Mouse (Mus musculus): Measurements from ENCODE around the gene Setd3. TPM values are rescaled to one million over a fixed set of nuclear protein-coding genes. Genes with fewer than 3 reads are reported as not detected.
A peak's percentile ranks its signal among the peaks of the same experiment; 100 is the strongest.

Setd3 gene
- polyA plus RNA-seq, 1 experiment from 2014 or later = 74.3 TPM

DNA sequence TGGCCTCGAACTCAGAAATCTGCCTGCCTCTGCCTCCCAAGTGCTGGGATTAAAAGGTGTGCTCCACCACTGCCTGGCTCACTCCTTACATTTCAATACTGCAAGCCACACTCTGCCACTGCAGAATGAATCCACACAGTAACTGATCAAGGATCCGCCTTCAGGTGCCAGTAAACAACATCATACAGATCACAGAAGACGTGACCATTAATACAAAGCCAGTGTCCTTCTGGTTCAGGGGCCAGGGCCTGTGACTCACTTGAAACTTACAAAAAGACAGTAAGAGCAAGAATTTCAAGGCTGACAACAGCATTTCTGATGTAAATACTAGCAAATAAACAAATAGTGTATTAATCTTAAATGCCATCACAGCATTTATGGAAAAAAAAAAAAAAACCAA is 33.9 kb downstream of the Setd3 start:
- no peaks in the 10 kb centered on the region for H3K27me3 ChIP-seq (replicated peaks; ENCODE audit: control insufficient read depth, insufficient read depth, low read length)
- DNase-seq (ENCODE audit: low spot score) (no peak), ATAC-seq (ENCODE audit: low read depth) (no peak)
- H3K9me3 ChIP-seq (ENCODE audit: control insufficient read depth, low read length) = no peaks in the 10 kb centered on the region
- no peak overlapping the region for H3K4me2 ChIP-seq (ENCODE audit: low read depth, low read length)
- H3K9ac ChIP-seq (ENCODE audit: low read depth, low read length) = no peak overlapping the region
- 92% methylated on average over 3 of the region's 3 CpGs for WGBS
- H3K27ac ChIP-seq (replicated peaks; ENCODE audit: low read depth, low read length) = no peak overlapping the region
- H3K4me1 ChIP-seq (ENCODE audit: control insufficient read depth, insufficient read depth, low read length) = no peaks in the 10 kb centered on the region
- H3K36me3 ChIP-seq (ENCODE audit: control insufficient read depth, insufficient read depth, low read length) = peaks cover 30% of the 10 kb centered on the region
- H3K4me3 ChIP-seq (ENCODE audit: low read depth, low read length) = no peak overlapping the region

- DNase-seq (ENCODE audit: low spot score) = peak; percentile 11
- H3K27ac ChIP-seq (replicated peaks; ENCODE audit: low read depth, low read length) = no peak overlapping the region
- no peaks in the 10 kb centered on the region for H3K27me3 ChIP-seq (replicated peaks; ENCODE audit: control insufficient read depth, insufficient read depth, low read length)
- H3K4me1 ChIP-seq (ENCODE audit: control insufficient read depth, insufficient read depth, low read length) = no peaks in the 10 kb centered on the region
- ATAC-seq (ENCODE audit: low read depth) = no peak
- no peak overlapping the region for H3K4me3 ChIP-seq (ENCODE audit: low read depth, low read length)
- no peaks in the 10 kb centered on the region for H3K9me3 ChIP-seq (ENCODE audit: control insufficient read depth, low read length)
- 82% methylated on average over 5 of the region's 5 CpGs for WGBS
- peaks cover 25% of the 10 kb centered on the region for H3K36me3 ChIP-seq (ENCODE audit: control insufficient read depth, insufficient read depth, low read length)
- no peak overlapping the region for H3K4me2 ChIP-seq (ENCODE audit: low read depth, low read length)
- H3K9ac ChIP-seq (ENCODE audit: low read depth, low read length) = no peak overlapping the region
These were observed 35.3 kb downstream of the Setd3 start for GRCm38 (mm10) chr12:108143624-108144498.

GRCm38 (mm10) chr12:108135610-108136208 is 43.4 kb downstream of the Setd3 start:
- Histone ChIP-seq H3K4me1 (ENCODE audit: control insufficient read depth, insufficient read depth, low read length) (no peaks in the 10 kb centered on the region), H3K4me2 (ENCODE audit: low read depth, low read length) (no peak overlapping the region), H3K27me3 (replicated peaks; ENCODE audit: control insufficient read depth, insufficient read depth, low read length) (no peaks in the 10 kb centered on the region), H3K9ac (ENCODE audit: low read depth, low read length) (no peak overlapping the region), H3K4me3 (ENCODE audit: low read depth, low read length) (no peak overlapping the region), H3K27ac (replicated peaks; ENCODE audit: low read depth, low read length) (no peak overlapping the region), H3K9me3 (ENCODE audit: control insufficient read depth, low read length) (0 out of 2 replicates have a peak, but pooled peaks cover under 1% of the 10 kb centered on the region), H3K36me3 (ENCODE audit: control insufficient read depth, insufficient read depth, low read length) (peaks cover 58% of the 10 kb centered on the region)
- peak; percentile 63; the same call in 1 of the 2 replicates for ATAC-seq (ENCODE audit: low read depth)
- DNase-seq (ENCODE audit: low spot score) = peak; percentile 55
- WGBS = 84% methylated on average over 6 of the region's 6 CpGs

DNA sequence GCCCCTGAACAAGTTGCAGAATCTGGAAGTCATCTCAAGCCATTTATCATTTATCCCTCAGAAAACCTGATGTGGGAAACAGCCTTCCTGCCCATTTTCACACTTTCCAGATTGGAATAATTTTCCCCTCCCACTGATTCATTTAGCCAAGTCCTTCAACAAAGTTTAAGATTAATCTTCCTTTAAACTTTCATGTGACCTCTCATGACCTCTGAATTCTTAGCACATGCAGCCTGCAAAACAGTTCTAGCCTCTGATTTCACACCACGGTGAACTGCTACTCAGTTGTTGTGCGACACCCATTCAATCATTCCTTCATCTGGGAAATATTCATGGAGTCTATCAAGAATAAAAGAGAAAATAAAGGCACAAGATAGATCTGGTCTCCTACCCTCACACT is 45.9 kb downstream of the Setd3 start:
- Histone ChIP-seq H3K9me3 (ENCODE audit: control insufficient read depth, low read length) (peaks cover 8% of the 10 kb centered on the region; the same call in 1 of the 2 replicates), H3K4me1 (ENCODE audit: control insufficient read depth, insufficient read depth, low read length) (no peaks in the 10 kb centered on the region), H3K4me2 (ENCODE audit: low read depth, low read length) (no peak overlapping the region), H3K9ac (ENCODE audit: low read depth, low read length) (no peak overlapping the region), H3K36me3 (ENCODE audit: control insufficient read depth, insufficient read depth, low read length) (peaks cover 71% of the 10 kb centered on the region), H3K27ac (replicated peaks; ENCODE audit: low read depth, low read length) (no peak overlapping the region), H3K4me3 (ENCODE audit: low read depth, low read length) (no peak overlapping the region), H3K27me3 (replicated peaks; ENCODE audit: control insufficient read depth, insufficient read depth, low read length) (no peaks in the 10 kb centered on the region)
- DNase-seq (ENCODE audit: low spot score) (no peak), ATAC-seq (ENCODE audit: low read depth) (no peak)
- WGBS = 70% methylated on average over 2 of the region's 2 CpGs

- no peak overlapping the region for H3K4me2 ChIP-seq (ENCODE audit: low read depth, low read length)
These were observed 46.6 kb downstream of the Setd3 start for GRCm38 (mm10) chr12:108132450-108133070.

DNA sequence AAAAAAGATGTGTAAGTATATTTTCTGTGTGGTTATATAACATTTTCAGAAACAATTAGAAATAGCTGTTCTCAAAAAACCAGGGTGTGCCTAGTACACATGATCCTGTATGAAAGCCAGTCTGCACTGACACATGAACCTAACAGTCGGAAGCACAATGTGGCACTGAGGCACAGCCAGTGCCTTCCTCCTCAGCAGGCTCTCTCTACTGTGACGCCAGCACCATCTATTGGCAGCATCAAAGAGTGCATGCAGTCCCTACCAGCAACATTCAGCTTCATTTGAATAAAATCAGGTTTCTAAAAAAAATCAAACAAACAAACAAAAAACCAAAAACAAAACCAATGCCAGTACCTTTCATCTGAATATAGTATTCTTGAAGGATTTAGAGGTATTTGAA is 57.8 kb downstream of the Setd3 start:
- DNase-seq (ENCODE audit: low spot score) (peak; percentile 81), ATAC-seq (ENCODE audit: low read depth) (peak; percentile 77; the same call in 1 of the 2 replicates)
- Histone ChIP-seq H3K4me2 (ENCODE audit: low read depth, low read length) (no peak overlapping the region), H3K27ac (replicated peaks; ENCODE audit: low read depth, low read length) (no peak overlapping the region), H3K4me1 (ENCODE audit: control insufficient read depth, insufficient read depth, low read length) (no peaks in the 10 kb centered on the region), H3K9ac (ENCODE audit: low read depth, low read length) (no peak overlapping the region), H3K9me3 (ENCODE audit: control insufficient read depth, low read length) (no peaks in the 10 kb centered on the region), H3K36me3 (ENCODE audit: control insufficient read depth, insufficient read depth, low read length) (peaks cover 6% of the 10 kb centered on the region; the same call in 1 of the 2 replicates), H3K27me3 (replicated peaks; ENCODE audit: control insufficient read depth, insufficient read depth, low read length) (no peaks in the 10 kb centered on the region), H3K4me3 (ENCODE audit: low read depth, low read length) (no peak overlapping the region)
- 3% methylated on average over 2 of the region's 2 CpGs for WGBS

More at GRCm38 (mm10) chr12:108132450-108133070, 46.6 kb downstream of the Setd3 start:
- Histone ChIP-seq H3K27me3 (replicated peaks; ENCODE audit: control insufficient read depth, insufficient read depth, low read length) (no peaks in the 10 kb centered on the region), H3K4me1 (ENCODE audit: control insufficient read depth, insufficient read depth, low read length) (no peaks in the 10 kb centered on the region), H3K9me3 (ENCODE audit: control insufficient read depth, low read length) (peaks cover 8% of the 10 kb centered on the region; the same call in 1 of the 2 replicates), H3K9ac (ENCODE audit: low read depth, low read length) (no peak overlapping the region), H3K4me3 (ENCODE audit: low read depth, low read length) (no peak overlapping the region), H3K27ac (replicated peaks; ENCODE audit: low read depth, low read length) (no peak overlapping the region), H3K36me3 (ENCODE audit: control insufficient read depth, insufficient read depth, low read length) (peaks cover 72% of the 10 kb centered on the region)
- ATAC-seq (ENCODE audit: low read depth) (no peak), DNase-seq (ENCODE audit: low spot score) (no peak)
- 79% methylated on average over 8 of the region's 8 CpGs for WGBS

- WGBS = 69% methylated on average over 6 of the region's 6 CpGs
- no peak overlapping the region for H3K9ac ChIP-seq (ENCODE audit: low read depth, low read length)
- H3K4me2 ChIP-seq (ENCODE audit: low read depth, low read length) = no peak overlapping the region
- H3K4me1 ChIP-seq (ENCODE audit: control insufficient read depth, insufficient read depth, low read length) = no peaks in the 10 kb centered on the region
- no peak overlapping the region for H3K4me3 ChIP-seq (ENCODE audit: low read depth, low read length)
- no peaks in the 10 kb centered on the region for H3K9me3 ChIP-seq (ENCODE audit: control insufficient read depth, low read length)
- no peak for ATAC-seq (ENCODE audit: low read depth)
- no peak overlapping the region for H3K27ac ChIP-seq (replicated peaks; ENCODE audit: low read depth, low read length)
- H3K27me3 ChIP-seq (replicated peaks; ENCODE audit: control insufficient read depth, insufficient read depth, low read length) = no peaks in the 10 kb centered on the region
- peaks cover 11% of the 10 kb centered on the region; the same call in 1 of the 2 replicates for H3K36me3 ChIP-seq (ENCODE audit: control insufficient read depth, insufficient read depth, low read length)
- no peak for DNase-seq (ENCODE audit: low spot score)
These were observed 58.7 kb downstream of the Setd3 start for GRCm38 (mm10) chr12:108120434-108120833.

- DNase-seq (ENCODE audit: low spot score) (no peak), ATAC-seq (ENCODE audit: low read depth) (no peak)
- no peak overlapping the region for H3K27ac ChIP-seq (replicated peaks; ENCODE audit: low read depth, low read length)
- peaks cover 13% of the 10 kb centered on the region; the same call in 1 of the 2 replicates for H3K36me3 ChIP-seq (ENCODE audit: control insufficient read depth, insufficient read depth, low read length)
- H3K9ac ChIP-seq (ENCODE audit: low read depth, low read length) = no peak overlapping the region
- no peaks in the 10 kb centered on the region for H3K27me3 ChIP-seq (replicated peaks; ENCODE audit: control insufficient read depth, insufficient read depth, low read length)
- no peak overlapping the region for H3K4me2 ChIP-seq (ENCODE audit: low read depth, low read length)
- H3K9me3 ChIP-seq (ENCODE audit: control insufficient read depth, low read length) = no peaks in the 10 kb centered on the region
- H3K4me1 ChIP-seq (ENCODE audit: control insufficient read depth, insufficient read depth, low read length) = no peaks in the 10 kb centered on the region
- 72% methylated on average over 9 of the region's 9 CpGs for WGBS
- no peak overlapping the region for H3K4me3 ChIP-seq (ENCODE audit: low read depth, low read length)
These were observed 59.2 kb downstream of the Setd3 start for GRCm38 (mm10) chr12:108119930-108120329.
